Mouse (Mus musculus) neural tube, embryonic 11.5 days (tissue): ENCODE results near the gene Cyp1a2. TPM values are rescaled to one million over a fixed set of nuclear protein-coding genes. Genes with fewer than 3 reads are reported as not detected.

Source experiments
- ATAC-seq: fragments of 200-750 bp; cut with Nextera tagmentation; 2 replicates; pipeline ENCODE4 v1.8.0; 2017; ENCODE audit warnings: moderate number of reproducible peaks, mild to moderate bottlenecking, moderate TSS enrichment, moderate library complexity; ENCODE audit not compliant: insufficient read depth, low FRiP score, low TSS enrichment
- DNase-seq: peaks from one replicate; pipeline ENCODE4 v3.0.0-alpha.2; 2015; ENCODE audit warnings: low spot score
- H3K27ac ChIP-seq: fragments of 300-500 bp; sonication (generic); 2 replicates; pipeline ENCODE4 v1.5.1; 2014; ENCODE audit warnings: low read depth, mild to moderate bottlenecking, low read length
- H3K27me3 ChIP-seq: fragments of 300-500 bp; sonication (generic); 2 replicates; pipeline ENCODE4 v1.6.1; 2014; ENCODE audit warnings: mild to moderate bottlenecking, low read length, mixed read lengths; ENCODE audit not compliant: control insufficient read depth, insufficient read depth
- H3K36me3 ChIP-seq: fragments of 300-500 bp; sonication (generic); 2 replicates; pipeline ENCODE4 v1.6.1; 2014; ENCODE audit warnings: mild to moderate bottlenecking, low read length, moderate library complexity, mixed read lengths; ENCODE audit not compliant: control insufficient read depth, insufficient read depth
- H3K4me1 ChIP-seq: fragments of 300-500 bp; sonication (generic); 2 replicates; pipeline ENCODE4 v1.6.1; 2014; ENCODE audit warnings: low read length, mixed read lengths; ENCODE audit not compliant: control insufficient read depth, insufficient read depth
- H3K4me2 ChIP-seq: fragments of 300-500 bp; sonication (generic); 2 replicates; pipeline ENCODE4 v1.6.1; 2014; ENCODE audit warnings: low read depth, mild to moderate bottlenecking, moderate library complexity
- H3K4me3 ChIP-seq: fragments of 300-500 bp; sonication (generic); 2 replicates; pipeline ENCODE4 v1.5.1; 2014; ENCODE audit warnings: low read depth, low read length
- H3K9ac ChIP-seq: fragments of 300-500 bp; sonication (generic); 2 replicates; pipeline ENCODE4 v1.6.1; 2014; ENCODE audit warnings: mild to moderate bottlenecking, low read length
- H3K9me3 ChIP-seq: fragments of 300-500 bp; sonication (generic); 2 replicates; pipeline ENCODE4 v1.6.1; 2016; ENCODE audit warnings: low read length; ENCODE audit not compliant: control insufficient read depth
- WGBS: fragments of 180-500 bp; shearing (Covaris S2); extraction: QIAGEN DNeasy Blood & Tissue Kit; methylation state at CpG from one replicate; pipeline ENCODE4 v1.1.7; 2014; 5-methylcytosine and 5-hydroxymethylcytosine counted together
- polyA plus RNA-seq: library from polyadenylated mRNA; unstranded; fragments of >200 nt; fragmentation: Nextera tagmentation; extraction: Ambion mirVana; gene quantifications from 2 replicates; pipeline ENCODE4 v1.2.1, GENCODE M21; 2014

Cyp1a2 gene
- polyA plus RNA-seq, 1 experiment from 2014 or later = not detected

GRCm38 (mm10) chr9:57628717-57629116, 54.8 kb downstream of the Cyp1a2 start:
- H3K4me1 ChIP-seq = no peaks in the 10 kb centered on the region
- H3K9me3 ChIP-seq = no peaks in the 10 kb centered on the region
- 93% methylated on average over 12 of the region's 12 CpGs for WGBS
- H3K27ac ChIP-seq = no peak overlapping the region
- no peak overlapping the region for H3K9ac ChIP-seq
- no peak overlapping the region for H3K4me3 ChIP-seq
- H3K4me2 ChIP-seq = no peak overlapping the region
- DNase-seq = no peak
- H3K27me3 ChIP-seq = no peaks in the 10 kb centered on the region
- H3K36me3 ChIP-seq = peaks cover 27% of the 10 kb centered on the region
- no peak for ATAC-seq

GRCm38 (mm10) chr9:57627892-57628291, 55.6 kb downstream of the Cyp1a2 start:
- H3K4me3 ChIP-seq = no peak overlapping the region
- H3K9ac ChIP-seq = no peak overlapping the region
- WGBS = 93% methylated on average over 11 of the region's 11 CpGs
- H3K27me3 ChIP-seq = no peaks in the 10 kb centered on the region
- peaks cover 27% of the 10 kb centered on the region for H3K36me3 ChIP-seq
- no peaks in the 10 kb centered on the region for H3K9me3 ChIP-seq
- DNase-seq (no peak), ATAC-seq (no peak)
- no peak overlapping the region for H3K4me2 ChIP-seq
- H3K27ac ChIP-seq = no peak overlapping the region
- no peaks in the 10 kb centered on the region for H3K4me1 ChIP-seq

GRCm38 (mm10) chr9:57627191-57627590, 56.3 kb downstream of the Cyp1a2 start:
- Histone ChIP-seq H3K4me1 (no peaks in the 10 kb centered on the region), H3K9me3 (no peaks in the 10 kb centered on the region), H3K27ac (no peak overlapping the region), H3K27me3 (no peaks in the 10 kb centered on the region), H3K36me3 (peaks cover 27% of the 10 kb centered on the region), H3K4me3 (no peak overlapping the region), H3K9ac (no peak overlapping the region), H3K4me2 (no peak overlapping the region)
- DNase-seq (no peak), ATAC-seq (no peak)
- WGBS = 92% methylated on average over 17 of the region's 17 CpGs

Other genes with a start within 250 kb of the Cyp1a2 start
- gene Ppcdc, start 243.6 kb downstream of the Cyp1a2 start, polyA plus RNA-seq = 22.5 and 24.7 TPM in 2 replicates
- gene Scamp5, start 215.6 kb downstream of the Cyp1a2 start, polyA plus RNA-seq = 13.2 and 15.0 TPM in 2 replicates
- gene Rpp25, start 179.7 kb downstream of the Cyp1a2 start, polyA plus RNA-seq = 8.7 and 8.8 TPM in 2 replicates
- 688 and 702 TPM in 2 replicates for gene Cox5a, start 162.4 kb downstream of the Cyp1a2 start, polyA plus RNA-seq
- gene Fam219b, start 146.2 kb downstream of the Cyp1a2 start, polyA plus RNA-seq = 15.9 and 18.2 TPM in 2 replicates
- gene Mpi, start 130.9 kb downstream of the Cyp1a2 start, polyA plus RNA-seq = 52.8 and 53.0 TPM in 2 replicates
- gene Scamp2, start 122.8 kb downstream of the Cyp1a2 start, polyA plus RNA-seq = 56.7 and 59.6 TPM in 2 replicates
- 7.3 and 10.9 TPM in 2 replicates for gene Ulk3, start 94.3 kb downstream of the Cyp1a2 start, polyA plus RNA-seq
- gene Cplx3, start 77.4 kb downstream of the Cyp1a2 start, polyA plus RNA-seq = 0.42 TPM in 1 of 2 replicates, not detected in the other
- gene Lman1l, start 62.9 kb downstream of the Cyp1a2 start, polyA plus RNA-seq = not detected in 2 replicates
- gene Csk, start 30.1 kb downstream of the Cyp1a2 start, polyA plus RNA-seq = 29.9 and 35.2 TPM in 2 replicates
- gene Cyp1a1, start 4.2 kb upstream of the Cyp1a2 start, polyA plus RNA-seq = not detected in 2 replicates
- gene Edc3, start 24.8 kb upstream of the Cyp1a2 start, polyA plus RNA-seq = 30.2 and 31.1 TPM in 2 replicates
- 88.4 and 97.3 TPM in 2 replicates for gene Clk3, start 82.2 kb upstream of the Cyp1a2 start, polyA plus RNA-seq
- gene Arid3b, start 153.1 kb upstream of the Cyp1a2 start, polyA plus RNA-seq = 25.7 and 25.8 TPM in 2 replicates
- gene Ubl7, start 227.3 kb upstream of the Cyp1a2 start, polyA plus RNA-seq = 119 and 124 TPM in 2 replicates